Mouse (Mus musculus): ENCODE measurements around the gene Hes5.

Gene Hes5

DNA sequence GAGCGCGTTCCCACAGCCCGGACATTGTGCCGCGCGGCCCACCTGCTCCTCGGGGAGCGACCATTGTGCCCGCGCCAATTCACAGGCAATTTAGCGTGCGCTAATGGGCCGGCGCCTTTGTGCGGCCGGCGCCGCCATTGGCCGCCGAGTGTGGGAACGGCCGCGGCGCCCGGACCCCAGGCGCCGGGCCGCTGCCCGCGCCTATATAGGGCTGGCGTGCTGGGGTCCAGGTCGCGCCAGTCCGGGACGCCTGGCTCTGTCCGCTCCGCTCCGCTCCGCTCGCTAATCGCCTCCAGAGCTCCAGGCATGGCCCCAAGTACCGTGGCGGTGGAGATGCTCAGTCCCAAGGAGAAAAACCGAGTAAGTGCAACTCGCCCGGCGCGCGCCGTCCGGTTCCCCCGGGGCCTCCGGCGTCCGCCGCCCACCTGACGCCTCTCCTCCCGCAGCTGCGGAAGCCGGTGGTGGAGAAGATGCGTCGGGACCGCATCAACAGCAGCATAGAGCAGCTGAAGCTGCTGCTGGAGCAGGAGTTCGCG lies at the start of gene Hes5:
Gene Hes5, plus strand, starts transcription at position 234 of the 536 bp plus-strand sequence.
- DNase-seq, result no peak

DNA sequence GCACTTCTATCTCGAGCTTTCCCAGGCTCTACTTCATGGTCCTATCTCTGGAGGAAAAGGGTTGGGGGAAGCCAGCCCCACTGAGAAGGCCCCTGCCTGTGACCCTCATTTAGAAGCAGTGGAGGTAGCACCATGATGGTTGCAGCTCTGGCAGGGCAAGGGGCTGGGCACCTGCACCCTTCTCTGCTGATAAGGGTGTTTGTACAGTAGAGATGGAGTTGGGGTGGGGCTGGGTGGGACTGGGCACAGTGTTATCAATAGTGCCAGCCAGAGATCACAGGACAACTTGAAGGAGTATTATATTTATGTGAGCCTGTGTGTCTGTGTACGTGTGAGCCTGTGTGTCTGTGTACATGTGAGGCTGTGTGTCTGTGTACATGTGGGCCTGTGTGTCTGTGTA lies 49.1 kb upstream of the Hes5 start:
- no peak for DNase-seq

DNA sequence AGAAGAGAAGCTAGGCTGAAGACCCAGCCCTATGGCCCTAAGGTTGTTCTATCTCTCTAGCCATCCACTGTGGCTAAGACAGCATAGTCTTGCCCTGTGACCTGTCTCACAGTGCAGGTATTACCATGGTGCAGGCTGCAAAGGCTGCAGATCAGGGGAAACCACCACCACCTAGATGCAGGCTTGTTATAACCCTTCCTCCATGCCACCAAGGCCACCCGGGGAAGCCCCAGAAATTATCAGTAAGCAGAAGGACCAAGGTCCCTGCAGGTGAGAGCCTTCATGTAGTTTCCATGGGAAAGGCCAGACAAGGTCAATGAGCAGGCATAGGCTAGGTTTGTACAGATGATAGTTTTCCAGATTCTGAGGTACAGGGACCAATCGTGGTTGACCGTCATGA lies 46.9 kb upstream of the Hes5 start:
- no peak for DNase-seq

DNA sequence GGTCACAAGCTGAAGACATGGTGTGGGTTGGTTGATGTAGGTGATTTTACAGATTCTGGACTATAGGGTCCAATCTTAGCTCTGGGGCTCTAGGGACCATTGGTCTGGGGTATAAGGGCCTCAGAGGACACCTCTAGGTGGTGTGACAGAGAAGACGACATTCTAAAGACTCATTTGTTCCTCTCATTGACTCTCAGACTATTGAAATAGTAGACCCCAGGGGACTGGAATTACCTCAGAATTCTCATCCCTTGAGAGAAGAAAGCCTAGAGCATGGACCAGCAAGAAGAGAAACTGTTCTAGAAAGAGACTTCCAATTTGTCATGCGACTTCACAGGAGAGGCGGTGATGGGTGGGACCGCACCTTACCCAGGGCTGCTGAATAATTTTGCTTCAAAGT lies 46.5 kb upstream of the Hes5 start:
- DNase-seq, result no peak

DNA sequence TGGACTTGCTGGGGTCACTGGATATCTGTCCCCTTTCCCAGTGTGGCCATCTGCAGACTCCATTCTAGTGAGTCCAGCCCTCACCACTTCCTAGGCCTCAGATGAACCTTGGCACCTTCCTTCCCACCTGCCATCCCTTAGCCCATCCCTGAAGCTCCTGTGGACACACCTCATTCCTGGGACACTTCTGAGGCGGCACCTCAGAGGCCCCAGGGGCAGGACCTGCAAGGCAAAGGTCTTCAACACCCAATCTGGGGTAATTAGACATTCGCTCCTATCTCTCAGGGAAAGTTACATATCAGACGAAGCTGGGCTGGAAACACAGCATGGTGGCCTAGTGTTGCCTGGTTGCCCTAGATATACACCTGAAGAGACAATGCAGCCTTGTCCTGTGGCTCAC lies 46.0 kb upstream of the Hes5 start:
- peak; percentile 52 to 63 for DNase-seq

DNA sequence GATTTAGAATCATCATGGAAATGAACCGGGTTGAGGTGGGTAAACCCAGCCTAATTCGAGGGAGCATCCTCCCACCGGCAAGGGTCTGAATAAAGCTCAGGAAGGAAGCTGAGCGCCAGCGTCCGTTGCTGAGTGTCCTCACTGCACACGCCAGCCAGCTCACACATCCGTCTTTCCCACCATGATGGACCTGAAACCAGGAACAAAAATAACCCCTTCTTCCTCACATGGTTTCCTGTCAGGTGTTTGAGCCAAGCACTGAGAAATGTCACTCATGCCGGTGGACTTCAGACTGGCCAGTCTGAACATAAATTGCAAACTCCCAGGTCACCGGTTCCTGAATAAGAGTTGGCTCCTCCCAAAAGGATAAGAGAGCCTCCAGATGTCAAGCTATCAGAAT lies 45.4 kb upstream of the Hes5 start:
- DNase-seq, result peak in 1 of 2 experiments; percentile 22

DNA sequence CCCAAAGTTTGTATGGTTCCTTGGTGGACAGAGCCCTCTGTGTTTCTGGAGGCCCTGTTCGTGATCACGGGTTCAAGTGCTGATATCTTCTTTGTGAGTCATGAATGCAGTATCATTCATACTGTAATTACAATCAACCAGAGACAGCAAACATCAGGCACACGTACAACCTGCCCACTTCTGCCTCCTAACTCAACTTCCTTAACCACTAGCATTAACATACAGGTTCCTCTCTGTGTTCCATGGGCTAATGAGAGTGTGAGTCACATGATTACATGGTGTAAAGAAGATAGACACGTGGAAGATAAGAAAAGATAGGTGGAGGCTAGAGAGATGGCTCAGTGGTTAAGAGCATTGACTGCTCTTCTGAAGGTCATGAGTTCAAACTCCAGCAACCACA lies 44.1 kb upstream of the Hes5 start:
- no peak for DNase-seq

DNA sequence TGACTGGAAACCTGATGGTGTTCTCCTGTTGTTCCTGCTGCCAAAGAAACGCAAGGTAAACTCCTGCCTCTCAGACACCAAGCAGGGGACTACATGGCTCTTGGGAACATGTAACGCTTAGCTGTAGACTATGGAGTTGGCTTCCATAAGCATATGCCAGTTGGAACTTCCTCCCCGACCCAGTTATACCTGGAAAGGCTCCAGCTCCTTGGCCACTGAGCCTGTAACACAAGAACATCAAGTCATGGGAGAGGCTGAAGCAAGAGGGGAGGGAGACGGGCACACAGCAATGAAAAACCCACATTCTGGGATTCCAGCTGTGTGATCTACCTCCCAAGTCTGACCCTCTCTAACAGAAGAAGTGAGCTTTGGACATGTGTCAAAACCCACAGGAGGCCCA lies 38.4 kb upstream of the Hes5 start:
- no peak for DNase-seq

DNA sequence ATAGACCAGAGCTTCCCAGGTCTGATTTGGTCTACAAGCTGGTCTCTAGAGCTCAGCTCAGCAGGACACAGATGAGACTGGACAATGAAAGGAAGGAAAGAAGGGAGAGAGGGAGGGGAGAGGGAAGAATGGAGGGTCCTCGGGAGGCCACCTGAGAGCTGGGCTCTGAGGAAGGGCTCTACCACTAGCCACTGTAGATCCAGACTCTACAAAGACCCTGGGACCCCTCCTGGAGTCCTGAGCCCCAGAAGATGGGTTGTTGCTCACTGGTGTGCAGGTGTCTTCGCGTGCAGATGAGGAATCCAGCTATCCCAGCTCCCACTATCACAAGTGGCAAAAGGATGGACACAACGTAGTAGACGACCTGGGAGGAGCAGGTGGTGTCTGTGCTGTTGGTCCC lies 37.8 kb upstream of the Hes5 start:
- DNase-seq, result no peak

DNA sequence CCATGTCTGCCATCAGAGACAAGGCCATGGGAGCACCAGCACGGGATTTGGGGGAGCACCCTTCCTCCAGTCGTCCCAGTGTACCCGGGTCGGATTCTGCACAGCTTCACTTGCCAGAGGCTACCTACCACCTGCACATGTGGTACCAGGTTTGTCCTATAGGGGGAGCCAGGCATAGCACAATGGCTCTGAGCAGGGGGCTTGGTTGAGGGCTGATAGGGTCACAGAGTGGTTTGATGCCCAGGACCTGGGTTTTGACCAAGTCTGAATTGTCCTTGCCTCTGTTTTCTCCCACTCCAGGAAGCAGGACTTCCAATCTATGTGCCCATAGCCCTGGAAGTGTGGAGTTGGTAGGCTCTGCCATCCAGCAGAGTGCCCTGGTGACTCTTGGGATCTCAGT lies 35.3 kb upstream of the Hes5 start:
- DNase-seq, result no peak

DNA sequence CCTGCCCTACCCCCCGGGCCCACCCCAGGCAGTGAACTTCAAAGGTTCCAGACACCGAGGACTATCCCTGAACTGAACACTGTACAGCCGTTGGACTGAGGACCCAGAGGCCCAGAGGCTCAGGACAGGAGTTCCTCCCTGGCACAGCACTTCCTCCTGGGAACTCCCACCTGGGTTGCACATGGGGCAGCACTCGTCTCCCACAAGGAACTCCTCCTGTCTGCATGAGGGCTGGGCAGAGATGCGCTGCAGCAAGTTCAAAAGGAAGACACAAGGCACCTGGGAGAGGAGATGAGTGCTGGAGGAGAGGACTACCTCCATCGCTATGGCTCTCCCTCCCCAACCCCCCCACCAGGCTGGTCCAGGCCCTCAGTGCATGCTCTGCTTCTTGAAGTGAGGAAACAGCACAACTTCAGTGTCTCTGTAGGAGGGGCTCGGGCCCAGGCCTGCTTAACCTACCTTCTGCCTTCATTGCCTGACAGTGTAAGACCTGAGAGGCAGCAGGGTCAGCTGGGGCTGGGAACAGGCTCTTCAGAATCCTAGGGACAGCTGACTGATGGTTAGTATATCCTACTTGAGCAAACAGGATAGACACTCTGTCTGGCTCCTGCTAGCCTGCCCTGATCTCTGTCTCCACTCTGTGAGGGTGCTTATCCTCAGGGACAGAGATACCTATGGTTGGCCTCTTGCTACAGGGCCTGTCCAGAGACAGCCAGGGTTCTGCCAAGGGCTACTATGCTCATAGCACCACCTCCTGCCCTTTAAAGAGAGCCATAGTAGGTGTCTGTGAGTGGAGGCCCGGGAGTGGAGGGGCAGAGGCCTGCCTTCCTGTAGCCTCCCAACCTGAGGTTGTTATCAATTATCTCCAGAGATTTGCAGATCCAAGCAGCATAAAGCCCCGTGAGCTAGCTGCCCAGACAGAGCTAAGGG lies 33.5 kb upstream of the Hes5 start:
- DNase-seq, result no peak

DNA sequence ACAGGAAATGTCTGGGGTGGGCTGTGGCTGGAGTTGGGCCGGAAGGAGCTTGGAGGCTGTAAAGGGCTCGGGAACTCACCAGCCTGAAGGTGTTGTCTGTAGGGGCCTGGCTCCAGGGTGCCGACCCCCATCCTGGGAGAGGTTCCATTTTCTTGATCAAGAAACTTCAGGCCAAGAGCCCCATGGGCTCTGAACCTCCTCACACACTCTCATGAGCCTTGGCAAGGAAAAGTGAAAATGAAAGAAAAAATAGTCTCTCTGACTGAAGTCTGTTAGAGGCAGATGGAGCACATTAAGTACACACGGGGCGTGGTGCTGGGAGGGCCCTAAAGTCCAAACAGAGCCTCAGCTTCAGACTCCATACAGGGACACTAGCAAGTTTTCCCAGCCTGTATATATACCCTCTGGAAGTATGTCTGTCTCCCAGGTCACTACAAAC lies 32.8 kb upstream of the Hes5 start:
- DNase-seq, result peak; percentile 33 to 36

DNA sequence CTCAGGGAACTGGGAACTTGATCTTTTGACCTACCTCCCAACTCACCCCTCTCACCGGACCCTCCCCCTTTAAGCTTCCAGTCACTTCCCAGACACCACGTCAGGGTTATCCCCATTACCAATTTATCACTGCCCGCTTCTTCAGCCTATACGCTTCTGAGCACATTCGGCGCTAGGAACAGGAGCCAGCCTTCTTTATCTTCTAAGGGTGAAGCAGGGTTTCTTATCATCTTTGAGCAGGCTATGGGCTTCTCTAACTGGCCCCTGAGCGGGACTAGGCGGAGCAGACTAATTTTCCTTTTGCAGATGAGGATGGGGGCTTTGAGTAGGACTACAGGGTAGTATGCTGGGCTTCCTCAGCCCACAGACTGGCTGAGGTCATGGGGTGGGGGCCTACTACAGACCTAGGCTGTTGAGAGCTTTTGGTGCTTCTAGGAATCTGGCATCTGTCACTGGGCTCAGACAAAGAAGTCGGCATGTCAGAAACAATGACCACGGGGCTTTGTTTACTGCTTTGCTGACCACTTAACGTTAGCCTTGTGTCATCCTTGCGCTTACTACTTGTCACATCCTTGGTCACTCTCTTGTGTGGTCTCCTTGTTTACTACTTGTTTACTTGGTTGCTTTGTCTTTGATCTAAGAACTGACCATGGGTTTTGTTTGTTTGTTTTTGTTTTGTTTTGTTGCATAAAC lies 32.2 kb upstream of the Hes5 start, which contains the start of gene Tnfrsf14:
Gene Tnfrsf14, minus strand, starts transcription at position 169 of the 693 bp plus-strand sequence.
- no peak for DNase-seq

DNA sequence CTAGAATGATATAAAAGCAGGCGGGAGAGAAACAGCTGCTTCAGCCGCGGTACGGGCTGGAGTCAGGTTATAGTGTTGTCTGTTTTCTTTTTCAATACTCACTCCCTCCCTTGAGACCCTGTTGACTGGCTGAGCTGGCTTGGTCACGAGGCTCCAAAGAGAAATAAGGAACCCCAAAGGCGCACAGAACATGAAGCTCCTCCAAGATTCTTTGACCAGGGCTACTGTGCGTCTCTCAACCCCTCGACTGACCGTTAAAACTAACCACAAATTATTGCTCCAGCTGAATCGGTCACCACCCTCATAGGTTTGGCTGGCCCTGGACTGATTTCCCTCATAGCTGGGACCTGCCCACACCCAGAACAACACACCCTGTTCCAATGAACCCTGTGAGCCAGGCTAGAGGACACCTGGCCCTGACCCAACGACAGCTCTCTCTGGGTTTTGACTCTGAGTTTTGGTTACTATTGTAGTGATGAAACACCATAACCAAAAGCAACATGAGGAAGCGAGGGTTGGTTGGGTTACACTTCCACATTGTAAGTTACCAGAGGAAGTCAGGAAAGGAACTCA lies 31.5 kb upstream of the Hes5 start:
- DNase-seq, result peak in 1 of 2 experiments; percentile 12

DNA sequence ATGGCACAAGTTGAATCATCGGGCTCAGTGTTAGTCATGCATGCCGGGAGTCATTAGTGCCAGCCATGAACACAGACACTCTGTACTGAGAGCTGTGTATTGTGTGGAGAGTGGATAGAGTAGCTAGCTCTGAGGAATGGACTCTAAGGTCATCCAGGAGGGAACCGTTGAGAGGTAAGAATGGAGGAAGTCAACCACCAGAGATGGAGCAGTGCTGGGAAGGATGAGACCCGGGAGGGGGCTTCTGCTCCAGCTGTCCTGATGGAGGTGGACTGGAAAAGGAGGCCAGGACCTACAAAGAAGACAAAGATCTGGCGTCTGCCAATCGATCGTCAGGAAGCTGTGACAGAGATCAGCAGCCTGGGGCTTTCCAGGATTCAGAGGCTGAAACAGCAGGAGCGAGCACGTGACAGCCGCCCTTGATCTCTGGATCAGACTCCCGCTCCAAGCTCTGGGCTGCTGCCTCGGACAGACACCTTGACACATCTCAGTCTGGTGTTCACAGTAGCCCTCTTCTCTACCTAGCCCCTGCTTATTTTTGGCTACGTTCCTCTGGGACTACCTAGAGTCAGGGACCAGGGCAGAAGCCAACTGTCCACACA lies 27.3 kb upstream of the Hes5 start:
- DNase-seq, result no peak

DNA sequence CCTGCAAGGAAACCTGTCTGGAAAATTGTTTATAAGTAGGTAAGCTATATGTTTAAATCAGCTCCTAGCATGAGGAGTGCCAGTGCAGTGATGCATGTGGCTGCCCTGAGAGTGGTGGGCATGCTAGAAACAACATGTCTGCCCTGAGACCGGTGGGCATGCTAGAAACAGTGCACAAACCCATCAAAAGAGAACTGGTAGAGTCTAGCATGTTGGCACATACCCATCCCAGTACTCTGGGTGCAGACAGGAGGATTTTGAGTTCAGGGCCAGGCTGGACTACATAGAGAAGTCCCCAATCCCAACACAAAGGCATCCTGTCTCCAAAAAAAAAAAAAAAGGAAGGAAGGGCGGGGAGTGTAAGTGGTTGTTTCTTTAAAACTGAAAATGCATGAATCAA lies 25.9 kb upstream of the Hes5 start:
- DNase-seq, result no peak

DNA sequence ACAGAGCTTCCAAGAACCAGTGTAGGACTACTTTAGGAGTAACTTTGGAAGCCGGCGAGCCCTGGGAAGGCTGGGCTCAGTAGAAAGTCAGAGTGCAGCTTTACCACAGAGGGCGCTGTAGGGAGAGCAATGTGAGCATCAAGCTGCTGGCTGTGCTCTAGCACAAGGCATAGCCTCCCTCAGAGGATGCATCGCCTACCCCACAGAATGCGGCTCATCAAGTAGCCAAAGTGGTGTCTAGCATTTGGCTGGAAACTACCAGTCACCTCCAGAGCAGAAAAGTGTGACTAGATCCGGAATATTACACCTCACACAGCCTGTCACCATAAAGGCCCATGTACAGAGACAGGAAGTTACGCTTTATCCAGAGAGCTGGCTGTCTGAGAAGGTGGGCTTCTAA lies 24.9 kb upstream of the Hes5 start:
- no peak for DNase-seq

DNA sequence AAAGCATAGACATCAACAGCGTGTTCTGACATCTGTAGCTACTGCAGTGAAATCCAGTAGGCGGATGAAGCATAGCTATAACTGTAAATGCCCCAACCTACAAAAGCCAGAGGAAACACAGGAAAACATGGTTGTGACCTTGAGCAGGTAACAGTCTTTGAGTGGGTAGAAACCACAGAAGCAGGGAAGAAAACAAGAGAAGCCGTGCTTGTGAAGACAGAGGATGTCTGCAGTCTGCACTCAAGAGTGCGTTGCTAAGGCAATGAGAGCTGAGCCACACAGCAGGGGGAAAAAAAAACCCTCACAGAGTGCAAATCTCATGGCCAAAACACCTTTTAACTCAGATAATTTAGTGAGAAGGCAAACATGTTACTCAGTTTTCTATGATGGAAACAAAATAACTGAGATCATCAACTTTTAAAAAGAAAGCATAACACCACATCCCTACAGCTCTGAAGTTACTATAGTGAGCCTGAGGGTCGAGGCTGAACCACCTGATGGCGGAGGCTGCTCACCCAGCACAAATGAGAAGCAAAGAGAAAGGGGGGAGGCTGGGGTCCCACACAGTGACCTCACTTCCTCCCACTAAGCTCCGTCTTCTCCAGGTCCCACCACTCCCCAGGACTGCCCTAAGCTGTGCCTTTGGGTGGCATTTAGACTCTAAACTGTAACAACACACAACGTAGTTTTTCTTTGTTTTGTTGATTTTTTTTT lies 24.0 kb upstream of the Hes5 start:
- DNase-seq, result no peak

DNA sequence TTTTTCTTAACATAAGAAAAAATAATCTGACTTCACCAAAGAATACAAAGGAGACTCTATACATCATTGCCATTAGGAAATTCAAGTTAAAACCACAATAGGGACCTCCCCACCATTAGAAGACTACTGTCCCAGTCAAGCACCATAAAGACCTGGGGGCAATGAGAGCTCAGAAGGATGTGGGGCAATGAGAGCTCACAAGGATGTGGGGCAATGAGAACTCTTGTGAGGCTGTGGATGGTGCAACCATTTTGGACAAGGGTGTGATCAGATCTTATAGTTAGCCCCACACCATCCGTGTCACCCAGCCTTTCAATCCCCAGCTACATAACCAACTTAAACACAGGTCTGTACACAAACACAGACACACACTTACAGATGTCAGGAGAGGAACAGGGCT lies 23.0 kb upstream of the Hes5 start:
- DNase-seq, result no peak

DNA sequence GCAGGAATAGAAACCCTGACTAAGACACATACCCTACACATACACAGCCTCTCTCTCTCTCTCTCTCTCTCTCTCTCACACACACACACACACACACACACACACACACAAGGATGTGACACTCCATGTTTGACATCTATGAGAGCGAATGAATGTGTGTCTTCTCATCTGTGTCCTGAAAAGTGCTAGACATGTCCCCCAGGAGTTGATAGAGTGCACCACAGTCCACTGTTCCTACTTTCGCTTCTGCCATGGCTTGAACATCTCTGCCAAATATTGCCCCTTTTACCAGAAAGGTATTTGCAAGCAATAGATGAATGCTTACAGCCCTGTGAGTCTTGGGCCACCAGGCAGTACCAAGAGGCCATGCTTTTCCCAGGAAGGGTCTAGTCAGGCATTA lies 20.6 kb upstream of the Hes5 start:
- DNase-seq, result no peak

DNA sequence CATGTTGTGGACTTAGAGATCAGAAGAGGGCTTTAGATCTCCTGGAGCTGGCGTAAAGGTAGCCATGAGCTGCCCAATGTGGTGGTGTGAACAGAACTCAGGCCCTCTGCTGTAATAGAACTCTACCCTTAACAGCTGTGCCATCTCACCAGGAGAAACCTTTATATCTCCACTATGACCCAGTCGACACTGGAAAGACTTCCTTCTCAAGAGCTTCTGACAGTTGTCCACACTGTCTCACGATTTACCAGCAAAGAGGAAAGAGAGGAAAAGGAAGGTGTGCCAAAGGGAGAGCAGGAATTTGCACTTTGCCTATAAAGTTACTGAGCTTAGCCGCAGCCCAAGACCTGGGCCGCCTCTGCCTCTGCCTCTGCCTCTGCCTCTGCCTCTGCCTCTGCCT lies 18.9 kb upstream of the Hes5 start:
- DNase-seq, result no peak

DNA sequence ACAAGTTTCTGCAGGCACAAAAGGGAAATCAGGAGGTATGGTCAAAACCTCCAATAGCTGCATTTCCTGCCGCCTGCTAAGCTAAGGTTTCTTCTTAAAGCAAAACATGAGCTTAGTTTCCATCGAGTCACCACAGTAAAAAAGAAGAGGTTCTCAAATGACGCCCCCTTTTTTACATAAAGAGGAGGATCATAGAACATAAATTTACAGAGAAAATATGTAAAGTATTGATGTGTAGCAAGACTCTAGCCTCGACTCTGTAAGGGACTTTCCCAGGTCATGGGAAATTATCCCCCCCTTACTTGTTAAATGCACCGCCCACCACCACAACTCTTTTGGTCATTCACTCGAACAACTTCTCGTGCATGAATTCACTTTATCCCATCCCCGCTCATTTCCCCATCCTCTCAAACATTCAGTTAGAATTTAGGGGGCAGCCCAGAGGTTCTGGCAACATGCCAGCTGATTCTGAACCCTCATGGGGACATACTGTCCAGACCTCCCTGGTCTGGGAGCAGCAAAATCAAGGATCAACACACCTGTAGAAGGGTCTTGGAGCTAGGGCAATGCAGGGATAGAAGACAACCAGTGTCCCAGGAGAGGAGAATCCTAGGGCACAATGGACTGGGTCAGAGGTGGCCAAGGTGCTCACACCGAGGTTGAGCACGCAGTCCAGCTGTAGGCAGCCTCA lies 17.9 kb upstream of the Hes5 start:
- no peak for DNase-seq

Data from kidney, adult 8-10 months (tissue).